Mouse (Mus musculus): ENCODE results near the gene Kmt2b. TPM values are rescaled to one million over a fixed set of nuclear protein-coding genes. Genes with fewer than 3 reads are reported as not detected.
A peak's percentile ranks its signal among the peaks of the same experiment; 100 is the strongest.

Kmt2b gene
- polyA plus RNA-seq, 1 experiment from 2014 or later: 14.3 TPM

DNA sequence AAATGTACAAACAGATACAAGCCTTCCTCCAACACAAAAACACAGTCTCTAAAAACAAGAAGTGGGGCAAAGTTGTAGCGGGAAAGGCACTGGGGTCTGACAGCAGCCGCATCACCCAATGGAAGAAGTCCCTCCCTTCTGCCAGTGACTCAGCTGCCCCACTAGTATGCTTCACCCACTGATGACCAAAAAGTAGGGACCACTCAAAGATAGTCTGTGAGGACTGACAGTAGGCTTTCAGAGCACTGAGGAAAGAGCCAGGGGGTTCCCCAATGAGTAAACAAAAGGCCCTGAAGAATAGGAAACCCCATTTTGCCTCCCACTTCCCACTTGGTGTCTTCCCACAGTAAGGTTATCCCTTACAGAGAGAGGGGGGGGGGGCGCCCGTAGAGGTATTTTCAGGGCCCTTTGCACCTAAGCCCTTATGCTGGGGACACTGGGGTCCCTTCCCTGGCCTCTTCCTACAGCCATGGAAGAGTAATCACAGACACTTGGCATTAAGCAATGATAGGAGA, 6.0 kb upstream of the Kmt2b start:
- H3K36me3 ChIP-seq (ENCODE audit: control insufficient read depth, insufficient read depth, low read length): no peaks in the 10 kb centered on the region
- no peaks in the 10 kb centered on the region for H3K9me3 ChIP-seq (ENCODE audit: control insufficient read depth, low read length)
- no peak overlapping the region for H3K9ac ChIP-seq (ENCODE audit: low read length)
- H3K27me3 ChIP-seq (ENCODE audit: control insufficient read depth, insufficient read depth, low read length): no peaks in the 10 kb centered on the region
- H3K4me2 ChIP-seq (ENCODE audit: low read depth, low read length, severe bottlenecking): no peak overlapping the region
- WGBS: 60% methylated on average over 4 of the region's 4 CpGs
- H3K4me1 ChIP-seq (replicated peaks; ENCODE audit: control insufficient read depth, insufficient read depth, low read length): no peaks in the 10 kb centered on the region; the same call in 1 of the 2 replicates
- ATAC-seq (replicated peaks; ENCODE audit: low FRiP score) (no peak), DNase-seq (ENCODE audit: low spot score) (no peak)
- no peak overlapping the region for H3K4me3 ChIP-seq (ENCODE audit: low read depth, low read length)
- no peak overlapping the region for H3K27ac ChIP-seq (ENCODE audit: low read depth, low read length)

GRCm38 (mm10) chr7:30593579-30594509, 5.3 kb upstream of the Kmt2b start:
- no peak overlapping the region for H3K9ac ChIP-seq (ENCODE audit: low read length)
- 79% methylated on average over 10 of the region's 10 CpGs for WGBS
- ATAC-seq (replicated peaks; ENCODE audit: low FRiP score): no peak
- H3K27me3 ChIP-seq (ENCODE audit: control insufficient read depth, insufficient read depth, low read length): no peaks in the 10 kb centered on the region
- no peaks in the 10 kb centered on the region; the same call in 1 of the 2 replicates for H3K4me1 ChIP-seq (replicated peaks; ENCODE audit: control insufficient read depth, insufficient read depth, low read length)
- H3K4me2 ChIP-seq (ENCODE audit: low read depth, low read length, severe bottlenecking): no peak overlapping the region
- DNase-seq (ENCODE audit: low spot score): no peak
- no peak overlapping the region for H3K4me3 ChIP-seq (ENCODE audit: low read depth, low read length)
- no peaks in the 10 kb centered on the region for H3K36me3 ChIP-seq (ENCODE audit: control insufficient read depth, insufficient read depth, low read length)
- no peaks in the 10 kb centered on the region for H3K9me3 ChIP-seq (ENCODE audit: control insufficient read depth, low read length)
- H3K27ac ChIP-seq (ENCODE audit: low read depth, low read length): no peak overlapping the region

GRCm38 (mm10) chr7:30592772-30593423, 4.4 kb upstream of the Kmt2b start:
- H3K36me3 ChIP-seq (ENCODE audit: control insufficient read depth, insufficient read depth, low read length): no peaks in the 10 kb centered on the region
- no peak overlapping the region for H3K27ac ChIP-seq (ENCODE audit: low read depth, low read length)
- H3K4me3 ChIP-seq (ENCODE audit: low read depth, low read length): no peak overlapping the region
- no peaks in the 10 kb centered on the region for H3K9me3 ChIP-seq (ENCODE audit: control insufficient read depth, low read length)
- ATAC-seq (replicated peaks; ENCODE audit: low FRiP score) (no peak), DNase-seq (ENCODE audit: low spot score) (no peak)
- no peaks in the 10 kb centered on the region; the same call in 1 of the 2 replicates for H3K4me1 ChIP-seq (replicated peaks; ENCODE audit: control insufficient read depth, insufficient read depth, low read length)
- H3K27me3 ChIP-seq (ENCODE audit: control insufficient read depth, insufficient read depth, low read length): no peaks in the 10 kb centered on the region
- H3K9ac ChIP-seq (ENCODE audit: low read length): no peak overlapping the region
- H3K4me2 ChIP-seq (ENCODE audit: low read depth, low read length, severe bottlenecking): no peak overlapping the region
- 60% methylated on average over 5 of the region's 5 CpGs for WGBS

- Histone ChIP-seq H3K4me1 (replicated peaks; ENCODE audit: control insufficient read depth, insufficient read depth, low read length) (peaks cover 8% of the 10 kb centered on the region), H3K4me2 (ENCODE audit: low read depth, low read length, severe bottlenecking) (no peak overlapping the region), H3K27ac (ENCODE audit: low read depth, low read length) (no peak overlapping the region), H3K4me3 (ENCODE audit: low read depth, low read length) (no peak overlapping the region), H3K27me3 (ENCODE audit: control insufficient read depth, insufficient read depth, low read length) (no peaks in the 10 kb centered on the region), H3K9me3 (ENCODE audit: control insufficient read depth, low read length) (no peaks in the 10 kb centered on the region), H3K36me3 (ENCODE audit: control insufficient read depth, insufficient read depth, low read length) (no peaks in the 10 kb centered on the region), H3K9ac (ENCODE audit: low read length) (no peak overlapping the region)
- DNase-seq (ENCODE audit: low spot score) (no peak), ATAC-seq (replicated peaks; ENCODE audit: low FRiP score) (no peak)
- WGBS: 27% methylated on average over 4 of the region's 4 CpGs
Measured at GRCm38 (mm10) chr7:30591605-30591951, 3.1 kb upstream of the Kmt2b start.

- no peak overlapping the region for H3K27ac ChIP-seq (ENCODE audit: low read depth, low read length)
Measured at GRCm38 (mm10) chr7:30590927-30591604, 2.5 kb upstream of the Kmt2b start.

GRCm38 (mm10) chr7:30589435-30590301, 1.1 kb upstream of the Kmt2b start:
- H3K4me3 ChIP-seq (ENCODE audit: low read depth, low read length): peak overlapping the region; percentile 96
- DNase-seq (ENCODE audit: low spot score) (peak; percentile 94), ATAC-seq (replicated peaks; ENCODE audit: low FRiP score) (peak; percentile 63)
- H3K27ac ChIP-seq (ENCODE audit: low read depth, low read length): peak overlapping the region; percentile 13
- 29% methylated on average over 40 of the region's 40 CpGs for WGBS
- no peaks in the 10 kb centered on the region for H3K9me3 ChIP-seq (ENCODE audit: control insufficient read depth, low read length)
- peaks cover 8% of the 10 kb centered on the region for H3K4me1 ChIP-seq (replicated peaks; ENCODE audit: control insufficient read depth, insufficient read depth, low read length)
- no peaks in the 10 kb centered on the region for H3K27me3 ChIP-seq (ENCODE audit: control insufficient read depth, insufficient read depth, low read length)
- H3K36me3 ChIP-seq (ENCODE audit: control insufficient read depth, insufficient read depth, low read length): peaks cover 4% of the 10 kb centered on the region; the same call in 1 of the 2 replicates
- peak overlapping the region; percentile 93 for H3K4me2 ChIP-seq (ENCODE audit: low read depth, low read length, severe bottlenecking)
- peak overlapping the region; percentile 99 for H3K9ac ChIP-seq (ENCODE audit: low read length)

More at GRCm38 (mm10) chr7:30590927-30591604, 2.5 kb upstream of the Kmt2b start:
- no peak overlapping the region for H3K4me3 ChIP-seq (ENCODE audit: low read depth, low read length)
- H3K4me1 ChIP-seq (replicated peaks; ENCODE audit: control insufficient read depth, insufficient read depth, low read length): peaks cover 8% of the 10 kb centered on the region
- WGBS: 86% methylated on average over 9 of the region's 9 CpGs
- DNase-seq (ENCODE audit: low spot score): no peak
- no peaks in the 10 kb centered on the region for H3K36me3 ChIP-seq (ENCODE audit: control insufficient read depth, insufficient read depth, low read length)
- no peak overlapping the region for H3K4me2 ChIP-seq (ENCODE audit: low read depth, low read length, severe bottlenecking)
- H3K9me3 ChIP-seq (ENCODE audit: control insufficient read depth, low read length): no peaks in the 10 kb centered on the region
- ATAC-seq (replicated peaks; ENCODE audit: low FRiP score): no peak
- no peak overlapping the region for H3K9ac ChIP-seq (ENCODE audit: low read length)
- no peaks in the 10 kb centered on the region for H3K27me3 ChIP-seq (ENCODE audit: control insufficient read depth, insufficient read depth, low read length)

DNA sequence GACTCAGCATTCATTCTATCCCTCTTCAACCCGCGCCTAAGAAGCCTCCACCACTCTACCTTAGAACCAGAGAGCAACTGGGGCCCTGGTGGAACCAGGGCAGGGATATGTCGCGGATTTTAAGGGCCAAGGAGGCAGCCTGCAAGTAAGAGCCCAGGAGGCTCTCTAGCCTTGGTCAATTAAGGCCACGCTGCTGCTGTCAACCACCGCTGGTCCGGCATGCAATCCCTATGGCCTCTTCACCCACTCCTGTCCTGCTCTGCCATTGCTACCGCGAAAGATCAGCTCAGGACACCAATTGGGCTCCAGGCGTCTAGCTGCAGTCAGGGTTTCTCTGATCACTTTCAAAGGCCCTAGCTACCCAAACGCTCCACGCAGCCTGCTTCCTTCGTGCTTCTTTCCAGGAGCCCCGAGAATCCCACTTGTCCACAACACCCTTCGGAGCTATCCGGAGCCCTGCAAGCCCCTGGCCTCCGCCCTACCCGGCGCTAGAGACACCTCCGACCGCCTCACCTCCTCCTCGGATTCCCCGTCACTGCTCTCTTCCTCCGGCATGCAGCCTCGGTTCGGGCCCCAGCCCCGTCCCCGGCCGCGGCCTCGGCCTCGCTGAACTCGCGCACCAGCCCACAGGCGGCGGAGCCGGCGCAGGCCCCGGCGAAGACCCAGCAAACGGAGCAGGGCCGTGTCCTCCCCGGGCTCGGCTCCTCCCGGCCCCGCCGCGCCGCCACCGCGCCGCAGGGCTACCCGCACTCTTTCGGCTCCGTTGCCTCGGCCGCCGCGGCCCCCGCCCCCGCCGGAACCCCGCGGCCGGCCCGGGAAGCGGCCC, 471 bp downstream of the Kmt2b start:
- DNase-seq (ENCODE audit: low spot score) (peak; percentile 79), ATAC-seq (replicated peaks; ENCODE audit: low FRiP score) (peak; percentile 50)
- H3K9ac ChIP-seq (ENCODE audit: low read length): peak overlapping the region; percentile 99
- H3K27me3 ChIP-seq (ENCODE audit: control insufficient read depth, insufficient read depth, low read length): no peaks in the 10 kb centered on the region
- under 1% methylated on average over 60 of the region's 67 CpGs for WGBS
- peak overlapping the region; percentile 93 for H3K4me2 ChIP-seq (ENCODE audit: low read depth, low read length, severe bottlenecking)
- H3K4me3 ChIP-seq (ENCODE audit: low read depth, low read length): peak overlapping the region; percentile 96
- H3K4me1 ChIP-seq (replicated peaks; ENCODE audit: control insufficient read depth, insufficient read depth, low read length): peaks cover 8% of the 10 kb centered on the region
- peaks cover 11% of the 10 kb centered on the region; the same call in 1 of the 2 replicates for H3K36me3 ChIP-seq (ENCODE audit: control insufficient read depth, insufficient read depth, low read length)
- peak overlapping the region; percentile 85 for H3K27ac ChIP-seq (ENCODE audit: low read depth, low read length)
- H3K9me3 ChIP-seq (ENCODE audit: control insufficient read depth, low read length): no peaks in the 10 kb centered on the region
